Mouse (Mus musculus): ENCODE data around the gene Ncoa7.

DNA sequence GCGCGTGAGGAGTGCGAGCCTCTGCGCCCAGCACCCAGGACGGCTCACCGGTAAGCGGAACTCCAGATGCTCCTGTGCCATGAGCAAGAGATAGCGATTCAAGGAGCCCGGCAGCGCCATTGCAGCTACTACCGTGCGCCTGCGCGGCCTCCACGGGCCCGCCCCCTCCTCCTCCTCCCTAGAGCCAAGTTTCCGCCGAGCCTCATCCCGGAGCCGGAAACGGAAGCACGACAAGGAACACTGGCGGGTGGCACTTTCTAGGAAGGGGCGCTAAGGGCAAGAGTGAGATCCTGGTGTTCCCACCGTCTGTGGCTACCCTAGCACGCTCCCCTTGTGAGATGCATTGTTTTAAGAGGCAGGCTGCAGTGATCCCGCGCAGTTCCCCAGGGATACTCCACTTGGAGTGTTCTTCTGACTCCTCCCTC is 202.6 kb downstream of the Ncoa7 start, which contains the start of gene Trmt11:
- TF ChIP-seq CTCF (IDR thresholded peaks at IDR 0.05) (no peak), EP300 (IDR thresholded peaks at IDR 0.05) (peak; percentile 66; the same call in 1 of the 2 replicates)
